Mouse (Mus musculus): ENCODE results near the gene Ifrd2. TPM values are rescaled to one million over a fixed set of nuclear protein-coding genes. Genes with fewer than 3 reads are reported as not detected.

Ifrd2 gene
- polyA plus RNA-seq, 1 experiment from 2014 or later = 17.8 TPM

DNA sequence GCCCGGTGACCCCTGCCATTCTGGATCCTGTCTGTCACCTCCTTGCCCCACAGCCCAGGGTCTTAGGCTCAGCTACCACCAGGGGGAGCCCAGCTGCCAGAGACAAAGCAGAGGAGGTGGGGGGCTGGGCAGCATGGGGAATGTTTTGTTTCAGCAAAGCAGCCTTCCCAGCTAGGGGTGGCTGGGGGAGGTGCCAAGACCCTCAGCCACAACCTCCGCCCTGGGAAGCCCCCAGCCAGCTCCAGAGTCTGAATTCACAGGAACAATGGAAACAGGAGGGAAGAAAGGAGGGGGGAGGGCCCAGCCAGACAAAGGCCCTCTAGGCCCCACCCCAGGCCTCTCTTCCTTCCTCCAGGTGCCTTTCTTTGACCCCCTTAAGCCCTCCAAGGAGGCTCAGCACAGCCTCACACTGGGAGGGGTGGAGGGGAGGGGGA is 39.4 kb downstream of the Ifrd2 start:
- ATAC-seq (ENCODE audit: low read depth) = peak; percentile 62

GRCm38 (mm10) chr9:107627387-107628255 is 40.2 kb downstream of the Ifrd2 start:
- Histone ChIP-seq H3K36me3 (ENCODE audit: control insufficient read depth, insufficient read depth, low read length) (no peaks in the 10 kb centered on the region), H3K27me3 (ENCODE audit: control insufficient read depth, insufficient read depth, low read length) (no peaks in the 10 kb centered on the region), H3K9ac (replicated peaks; ENCODE audit: low read depth, low read length) (peak overlapping the region; percentile 48), H3K4me1 (ENCODE audit: control insufficient read depth, insufficient read depth, low read length) (peaks cover 67% of the 10 kb centered on the region), H3K9me3 (ENCODE audit: control insufficient read depth, low read length) (no peaks in the 10 kb centered on the region), H3K27ac (ENCODE audit: low read depth, low read length) (peak overlapping the region; percentile 91), H3K4me2 (ENCODE audit: low read depth, low read length) (peak overlapping the region; percentile 23), H3K4me3 (ENCODE audit: low read depth, low read length) (no peak overlapping the region)
- ATAC-seq (ENCODE audit: low read depth) = no peak
- WGBS = 16% methylated on average over 20 of the region's 20 CpGs

More for the DNA sequence above, 39.4 kb downstream of the Ifrd2 start:
- Histone ChIP-seq H3K4me2 (ENCODE audit: low read depth, low read length) (peak overlapping the region; percentile 23), H3K4me1 (ENCODE audit: control insufficient read depth, insufficient read depth, low read length) (peaks cover 59% of the 10 kb centered on the region), H3K9ac (replicated peaks; ENCODE audit: low read depth, low read length) (peak overlapping the region; percentile 48), H3K27ac (ENCODE audit: low read depth, low read length) (peak overlapping the region; percentile 91), H3K4me3 (ENCODE audit: low read depth, low read length) (no peak overlapping the region), H3K36me3 (ENCODE audit: control insufficient read depth, insufficient read depth, low read length) (no peaks in the 10 kb centered on the region), H3K9me3 (ENCODE audit: control insufficient read depth, low read length) (no peaks in the 10 kb centered on the region), H3K27me3 (ENCODE audit: control insufficient read depth, insufficient read depth, low read length) (no peaks in the 10 kb centered on the region)
- 5% methylated on average over 2 of the region's 2 CpGs for WGBS

DNA sequence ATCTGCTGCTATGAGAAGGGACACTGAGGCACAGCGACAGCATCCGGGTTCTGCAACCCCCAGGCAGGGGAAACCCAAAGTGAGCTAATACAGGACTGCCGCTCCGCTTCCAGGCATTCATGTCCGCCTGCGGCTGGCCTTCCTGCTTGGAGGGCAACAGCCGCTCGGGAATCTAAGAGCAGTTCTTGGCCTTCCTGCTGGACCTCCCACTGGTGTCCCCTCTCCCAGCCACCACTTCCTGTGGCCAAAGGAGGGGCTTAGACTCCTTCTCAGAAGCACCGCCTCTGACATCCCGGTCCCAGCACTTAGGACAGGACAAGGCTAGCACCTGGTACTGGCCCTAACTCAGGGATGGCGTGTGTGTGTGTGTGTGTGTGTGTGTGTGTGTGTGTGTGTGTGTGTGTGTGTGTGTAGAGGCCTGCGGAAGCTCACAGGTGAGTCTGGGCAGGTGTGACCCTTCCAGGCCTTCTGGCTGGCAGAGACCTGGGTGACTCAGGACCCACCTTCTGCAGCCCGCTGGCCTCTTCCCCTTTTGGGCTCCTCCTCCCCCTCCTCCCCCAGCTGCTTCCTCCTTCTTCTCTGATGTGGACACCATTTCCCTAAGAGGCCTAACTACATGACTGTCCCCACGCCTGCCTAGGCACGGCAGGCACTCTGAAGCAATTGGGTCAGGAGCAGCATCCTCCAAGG is 41.4 kb downstream of the Ifrd2 start:
- WGBS = 39% methylated on average over 15 of the region's 15 CpGs
- H3K9me3 ChIP-seq (ENCODE audit: control insufficient read depth, low read length) = no peaks in the 10 kb centered on the region
- peak overlapping the region; percentile 27; the same call in 1 of the 2 replicates for H3K4me2 ChIP-seq (ENCODE audit: low read depth, low read length)
- H3K27me3 ChIP-seq (ENCODE audit: control insufficient read depth, insufficient read depth, low read length) = no peaks in the 10 kb centered on the region
- H3K4me1 ChIP-seq (ENCODE audit: control insufficient read depth, insufficient read depth, low read length) = peaks cover 73% of the 10 kb centered on the region
- no peaks in the 10 kb centered on the region for H3K36me3 ChIP-seq (ENCODE audit: control insufficient read depth, insufficient read depth, low read length)
- H3K9ac ChIP-seq (replicated peaks; ENCODE audit: low read depth, low read length) = peak overlapping the region; percentile 48
- no peak for ATAC-seq (ENCODE audit: low read depth)
- no peak overlapping the region for H3K4me3 ChIP-seq (ENCODE audit: low read depth, low read length)
- H3K27ac ChIP-seq (ENCODE audit: low read depth, low read length) = peak overlapping the region; percentile 91

DNA sequence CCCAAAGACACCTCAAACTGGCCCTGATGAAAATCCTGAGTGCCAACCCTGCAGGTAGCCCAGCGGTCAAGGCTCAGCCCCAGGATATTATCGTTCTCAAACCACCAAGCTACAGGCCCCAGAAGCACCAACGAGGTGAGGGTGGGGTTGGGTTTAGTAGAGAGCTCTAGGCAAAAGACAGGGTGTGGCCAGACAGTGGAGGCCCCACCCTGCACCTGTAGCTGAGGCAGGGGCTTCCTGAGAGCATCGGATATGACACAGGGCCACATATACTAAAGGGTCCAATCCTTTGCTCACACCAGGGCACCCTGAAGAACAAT is 41.9 kb downstream of the Ifrd2 start:
- Histone ChIP-seq H3K4me3 (ENCODE audit: low read depth, low read length) (no peak overlapping the region), H3K27me3 (ENCODE audit: control insufficient read depth, insufficient read depth, low read length) (no peaks in the 10 kb centered on the region), H3K9me3 (ENCODE audit: control insufficient read depth, low read length) (no peaks in the 10 kb centered on the region), H3K4me2 (ENCODE audit: low read depth, low read length) (peak overlapping the region; percentile 27; the same call in 1 of the 2 replicates), H3K27ac (ENCODE audit: low read depth, low read length) (peak overlapping the region; percentile 90), H3K9ac (replicated peaks; ENCODE audit: low read depth, low read length) (no peak overlapping the region), H3K4me1 (ENCODE audit: control insufficient read depth, insufficient read depth, low read length) (peaks cover 78% of the 10 kb centered on the region), H3K36me3 (ENCODE audit: control insufficient read depth, insufficient read depth, low read length) (no peaks in the 10 kb centered on the region)
- WGBS = 19% methylated on average over 4 of the region's 4 CpGs
- ATAC-seq (ENCODE audit: low read depth) = no peak

- Histone ChIP-seq H3K4me3 (ENCODE audit: low read depth, low read length) (no peak overlapping the region), H3K27me3 (ENCODE audit: control insufficient read depth, insufficient read depth, low read length) (no peaks in the 10 kb centered on the region), H3K36me3 (ENCODE audit: control insufficient read depth, insufficient read depth, low read length) (no peaks in the 10 kb centered on the region), H3K9ac (replicated peaks; ENCODE audit: low read depth, low read length) (peak overlapping the region; percentile 41; the same call in 1 of the 2 replicates), H3K27ac (ENCODE audit: low read depth, low read length) (peak overlapping the region; percentile 90), H3K9me3 (ENCODE audit: control insufficient read depth, low read length) (no peaks in the 10 kb centered on the region), H3K4me1 (ENCODE audit: control insufficient read depth, insufficient read depth, low read length) (peaks cover 76% of the 10 kb centered on the region), H3K4me2 (ENCODE audit: low read depth, low read length) (peak overlapping the region; percentile 27; the same call in 1 of the 2 replicates)
- 0 out of 2 replicates have a peak, but pooled peaks have one; percentile 3 for ATAC-seq (ENCODE audit: low read depth)
- WGBS = 8% methylated on average over 14 of the region's 14 CpGs
Measured at GRCm38 (mm10) chr9:107629901-107630425, 42.5 kb downstream of the Ifrd2 start.

GRCm38 (mm10) chr9:107630576-107630975 is 43.1 kb downstream of the Ifrd2 start:
- Histone ChIP-seq H3K4me1 (ENCODE audit: control insufficient read depth, insufficient read depth, low read length) (peaks cover 77% of the 10 kb centered on the region), H3K27me3 (ENCODE audit: control insufficient read depth, insufficient read depth, low read length) (no peaks in the 10 kb centered on the region), H3K27ac (ENCODE audit: low read depth, low read length) (peak overlapping the region; percentile 90), H3K9me3 (ENCODE audit: control insufficient read depth, low read length) (no peaks in the 10 kb centered on the region), H3K36me3 (ENCODE audit: control insufficient read depth, insufficient read depth, low read length) (no peaks in the 10 kb centered on the region), H3K9ac (replicated peaks; ENCODE audit: low read depth, low read length) (peak overlapping the region; percentile 41; the same call in 1 of the 2 replicates), H3K4me2 (ENCODE audit: low read depth, low read length) (peak overlapping the region; percentile 27; the same call in 1 of the 2 replicates), H3K4me3 (ENCODE audit: low read depth, low read length) (no peak overlapping the region)
- 4% methylated on average over 4 of the region's 4 CpGs for WGBS
- ATAC-seq (ENCODE audit: low read depth) = peak; percentile 15; the same call in 1 of the 2 replicates

DNA sequence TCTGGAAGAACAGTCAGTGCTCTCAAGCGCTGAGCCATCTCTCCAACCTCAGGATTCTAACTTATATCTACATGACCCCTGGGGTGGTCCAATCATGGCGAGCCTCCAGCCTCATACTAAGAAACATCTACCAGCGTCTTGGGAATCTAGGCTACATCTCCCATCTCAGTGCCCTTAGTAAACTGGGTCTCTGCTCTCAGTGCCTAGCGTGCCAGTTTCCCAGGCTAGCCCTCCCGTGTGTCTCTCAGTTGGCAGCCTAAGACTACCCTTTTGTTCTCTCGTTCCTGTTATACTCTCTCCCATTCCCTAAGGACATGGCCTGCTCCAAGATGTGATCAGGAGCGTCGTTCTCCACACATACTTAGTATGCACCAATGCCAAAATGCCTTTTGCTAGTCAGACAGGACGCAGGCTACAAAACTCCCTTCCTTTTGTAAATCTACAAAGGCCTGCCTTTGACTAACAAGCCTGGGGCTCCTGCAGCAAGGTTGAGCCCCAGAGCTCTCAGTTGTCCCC is 43.9 kb downstream of the Ifrd2 start:
- ATAC-seq (ENCODE audit: low read depth) = no peak
- Histone ChIP-seq H3K27me3 (ENCODE audit: control insufficient read depth, insufficient read depth, low read length) (no peaks in the 10 kb centered on the region), H3K4me3 (ENCODE audit: low read depth, low read length) (no peak overlapping the region), H3K4me1 (ENCODE audit: control insufficient read depth, insufficient read depth, low read length) (peaks cover 74% of the 10 kb centered on the region), H3K4me2 (ENCODE audit: low read depth, low read length) (peak overlapping the region; percentile 99), H3K36me3 (ENCODE audit: control insufficient read depth, insufficient read depth, low read length) (no peaks in the 10 kb centered on the region), H3K27ac (ENCODE audit: low read depth, low read length) (peak overlapping the region; percentile 90), H3K9me3 (ENCODE audit: control insufficient read depth, low read length) (no peaks in the 10 kb centered on the region), H3K9ac (replicated peaks; ENCODE audit: low read depth, low read length) (peak overlapping the region; percentile 1; the same call in 1 of the 2 replicates)
- 26% methylated on average over 9 of the region's 9 CpGs for WGBS

DNA sequence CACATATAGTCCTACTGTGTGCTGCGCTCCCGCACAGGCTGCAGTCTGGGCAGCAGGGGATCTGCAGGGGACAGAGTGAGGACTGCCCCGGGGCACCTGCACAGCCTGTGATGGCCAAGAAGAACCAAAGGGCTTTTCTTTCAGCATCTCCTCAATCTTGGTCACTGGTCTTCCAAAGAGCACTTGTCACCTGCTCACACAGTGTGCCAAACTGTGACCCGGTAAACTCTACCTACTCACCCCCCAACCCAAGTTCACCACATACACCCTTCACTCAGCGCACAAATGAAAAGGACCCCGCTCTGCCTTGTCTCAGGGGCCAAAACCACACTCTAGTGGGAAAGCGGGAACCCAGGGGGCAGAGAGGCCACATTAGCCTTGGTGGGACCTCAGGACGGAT is 44.4 kb downstream of the Ifrd2 start:
- Histone ChIP-seq H3K4me1 (ENCODE audit: control insufficient read depth, insufficient read depth, low read length) (peaks cover 72% of the 10 kb centered on the region), H3K9me3 (ENCODE audit: control insufficient read depth, low read length) (no peaks in the 10 kb centered on the region), H3K27ac (ENCODE audit: low read depth, low read length) (peak overlapping the region; percentile 90), H3K9ac (replicated peaks; ENCODE audit: low read depth, low read length) (peak overlapping the region; percentile 1; the same call in 1 of the 2 replicates), H3K36me3 (ENCODE audit: control insufficient read depth, insufficient read depth, low read length) (no peaks in the 10 kb centered on the region), H3K4me2 (ENCODE audit: low read depth, low read length) (peak overlapping the region; percentile 99), H3K4me3 (ENCODE audit: low read depth, low read length) (0 out of 2 replicates have a peak overlapping the region, but pooled peaks have one; percentile 6), H3K27me3 (ENCODE audit: control insufficient read depth, insufficient read depth, low read length) (no peaks in the 10 kb centered on the region)
- no peak for ATAC-seq (ENCODE audit: low read depth)
- 67% methylated on average over 8 of the region's 8 CpGs for WGBS

All from neural tube, embryonic 14.5 days (tissue).